Mouse (Mus musculus) G1E (cell line): Measurements from ENCODE around the gene Sun1. TPM values are rescaled to one million over a fixed set of nuclear protein-coding genes. Genes with fewer than 3 reads are reported as not detected.

Experiments used
- ATAC-seq: 2 replicates; pipeline ENCODE4 v1.8.0; 2016; ENCODE audit warnings: mild to moderate bottlenecking; ENCODE audit not compliant: insufficient number of reproducible peaks, poor library complexity, low FRiP score, severe bottlenecking; ENCODE audit errors: extremely low read depth
- DNase-seq: peaks from one replicate; pipeline ENCODE4 v3.0.0; 2012; ENCODE audit warnings: low spot score
- H3K27me3 ChIP-seq: 2 replicates; pipeline ENCODE4 v1.6.1; 2012; ENCODE audit warnings: mild to moderate bottlenecking, low read length, inconsistent platforms; ENCODE audit not compliant: insufficient read depth
- H3K36me3 ChIP-seq: replicated peaks from 2 replicates; pipeline ENCODE3; 2012; ENCODE audit warnings: mild to moderate bottlenecking, inconsistent platforms
- H3K4me1 ChIP-seq: 2 replicates; pipeline ENCODE4 v1.6.1; 2012; ENCODE audit warnings: low read depth, low read length, inconsistent platforms, mixed read lengths; ENCODE audit not compliant: insufficient read depth
- H3K4me3 ChIP-seq: 2 replicates; pipeline ENCODE4 v1.5.1; 2012; ENCODE audit warnings: low read depth, mild to moderate bottlenecking, inconsistent platforms, low read length, moderate library complexity, mixed read lengths
- H3K9me3 ChIP-seq: replicated peaks from 2 replicates; pipeline ENCODE4 v1.6.1; 2012; ENCODE audit warnings: inconsistent platforms
- CTCF ChIP-seq: IDR thresholded peaks from 2 replicates; pipeline ENCODE4 v1.5.1; 2012; ENCODE audit warnings: low read depth, low read length, inconsistent platforms, mixed read lengths
- GATA1 ChIP-seq: IDR thresholded peaks from 2 replicates; pipeline ENCODE4 v1.6.1; 2012; ENCODE audit warnings: borderline replicate concordance, low read length, inconsistent platforms, mixed read lengths
- GATA2 ChIP-seq: IDR thresholded peaks from 2 replicates; pipeline ENCODE4 v1.6.1; 2012; ENCODE audit warnings: low read depth, low read length, inconsistent platforms, borderline replicate concordance
- POLR2AphosphoS5 ChIP-seq: IDR thresholded peaks from 2 replicates; pipeline ENCODE4 v1.6.1; 2012; ENCODE audit warnings: low read depth, low read length, inconsistent platforms; ENCODE audit not compliant: insufficient replicate concordance
- TAL1 ChIP-seq: conservative IDR thresholded peaks from 2 replicates; pipeline ENCODE4 v1.6.1; 2012; ENCODE audit warnings: low read depth, low read length, inconsistent platforms, mixed read lengths
- polyA plus RNA-seq: library from polyadenylated mRNA; stranded (reverse); fragments of >175 nt; gene quantifications from 2 replicates; pipeline ENCODE4 v1.2.3, GENCODE M21; 2012
- total RNA-seq, 2 experiments: library from RNA; stranded (forward) in 1 of 2; stranded (reverse) in 1 of 2; fragments of 200-1000 nt in 1 of 2; fragments of >200 nt in 1 of 2; fragmentation: Nextera tagmentation in 1 of 2; gene quantifications; 2 replicates each; pipeline ENCODE4 v1.2.3; 2014 to 2017

The Sun1 gene
- total and polyA plus RNA-seq, 3 experiments = 11.8 to 61.2 (median 45.7) TPM

DNA sequence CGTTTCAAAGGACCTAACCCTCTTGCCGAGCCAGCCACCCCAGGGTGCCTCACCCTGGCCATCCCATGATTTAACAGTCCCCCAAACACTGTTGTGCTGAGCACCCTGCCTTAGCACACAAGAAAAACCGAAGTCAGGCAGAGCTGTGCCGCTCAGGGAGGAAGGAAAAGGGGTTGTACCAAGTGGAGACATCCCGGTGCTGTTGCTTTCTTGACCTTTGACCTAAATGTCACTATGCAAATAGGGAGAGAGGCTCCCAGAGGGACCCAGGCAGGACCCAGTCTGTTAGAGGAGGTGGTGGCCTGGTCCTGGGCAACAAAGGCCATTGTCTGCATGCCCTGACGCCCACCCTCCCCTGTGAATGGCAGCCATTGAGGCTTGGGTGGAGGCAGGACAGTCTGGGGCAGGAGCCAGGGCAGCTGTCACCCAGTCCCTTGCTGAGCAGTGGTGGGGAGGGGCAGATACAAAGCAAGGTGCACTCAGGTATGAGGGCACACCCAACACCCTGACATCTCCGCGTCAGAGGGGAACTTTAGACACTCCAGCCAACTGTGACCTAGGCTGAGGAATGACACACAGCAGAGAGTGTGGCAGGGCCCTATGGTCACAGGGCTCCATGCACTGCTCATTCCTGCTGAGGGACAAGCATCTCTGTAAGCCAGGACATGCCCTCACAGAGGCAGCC lies 85.1 kb downstream of the Sun1 start:
- Histone ChIP-seq H3K36me3 (no peaks in the 10 kb centered on the region), H3K27me3 (peaks cover 24% of the 10 kb centered on the region), H3K4me3 (no peak overlapping the region), H3K9me3 (no peaks in the 10 kb centered on the region), H3K4me1 (peaks cover 73% of the 10 kb centered on the region)
- DNase-seq = no peak
- no peak for ATAC-seq
- TF ChIP-seq GATA1 (no peak), POLR2AphosphoS5 (no peak), GATA2 (no peak), TAL1 (no peak), CTCF (no peak)

DNA sequence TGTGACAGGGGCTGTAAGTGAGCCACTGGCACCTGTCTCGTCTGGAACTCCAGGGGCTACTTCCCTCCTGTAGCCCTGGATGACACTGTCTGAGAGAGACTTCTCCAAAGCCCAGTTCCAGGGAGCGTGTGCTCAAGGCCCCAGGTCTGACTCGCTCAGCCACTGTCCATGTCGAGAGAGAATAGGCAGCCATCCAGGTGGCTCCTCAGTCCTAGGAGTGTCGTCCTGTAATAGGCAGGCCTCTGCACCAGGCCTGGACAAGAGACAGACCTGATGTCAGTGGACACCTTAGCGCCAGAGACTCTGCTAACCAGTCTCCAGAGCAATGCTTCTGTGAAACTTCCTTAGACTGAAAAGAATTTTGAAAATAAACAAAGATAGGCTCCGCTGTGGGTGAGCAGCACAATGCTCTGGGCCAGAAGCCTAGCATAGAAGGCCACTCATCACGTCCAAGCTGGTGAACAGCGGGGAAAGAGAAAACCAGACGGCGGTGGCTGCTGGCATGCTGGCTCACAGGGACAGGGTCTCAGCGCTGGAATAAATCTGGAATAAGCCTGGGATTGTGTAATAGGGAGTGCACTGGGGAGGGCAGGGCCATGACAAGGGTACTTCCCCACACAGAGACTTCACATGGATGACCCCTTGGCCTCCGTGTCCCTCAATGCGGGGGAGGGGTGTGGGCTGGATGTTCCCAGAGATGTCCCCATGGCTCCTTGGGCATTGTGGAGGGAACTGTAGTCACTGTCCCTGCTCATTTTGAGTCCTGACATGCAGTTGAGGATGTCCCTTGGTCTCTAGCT lies 85.9 kb downstream of the Sun1 start:
- Histone ChIP-seq H3K9me3 (no peaks in the 10 kb centered on the region), H3K27me3 (peaks cover 23% of the 10 kb centered on the region), H3K4me1 (peaks cover 71% of the 10 kb centered on the region), H3K36me3 (no peaks in the 10 kb centered on the region), H3K4me3 (peak overlapping the region; percentile 52; the same call in 1 of the 2 replicates)
- ATAC-seq (no peak), DNase-seq (no peak)
- TF ChIP-seq TAL1 (no peak), GATA1 (no peak), POLR2AphosphoS5 (no peak), GATA2 (no peak), CTCF (no peak)

GRCm38 (mm10) chr5:139287099-139287498 lies 86.7 kb downstream of the Sun1 start:
- ATAC-seq (peak; percentile 79), DNase-seq (peak; percentile 84)
- TF ChIP-seq GATA1 (no peak), TAL1 (peak; percentile 50)
- Histone ChIP-seq H3K9me3 (no peaks in the 10 kb centered on the region), H3K4me1 (peaks cover 66% of the 10 kb centered on the region), H3K27me3 (peaks cover 26% of the 10 kb centered on the region), H3K36me3 (no peaks in the 10 kb centered on the region), H3K4me3 (peak overlapping the region; percentile 52; the same call in 1 of the 2 replicates)

GRCm38 (mm10) chr5:139287787-139288186 lies 87.3 kb downstream of the Sun1 start:
- Histone ChIP-seq H3K36me3 (no peaks in the 10 kb centered on the region), H3K4me3 (no peak overlapping the region; the same call in 1 of the 2 replicates), H3K4me1 (peaks cover 63% of the 10 kb centered on the region), H3K27me3 (peaks cover 28% of the 10 kb centered on the region), H3K9me3 (no peaks in the 10 kb centered on the region)
- TF ChIP-seq CTCF = no peak
- no peak for DNase-seq
- ATAC-seq = no peak

DNA sequence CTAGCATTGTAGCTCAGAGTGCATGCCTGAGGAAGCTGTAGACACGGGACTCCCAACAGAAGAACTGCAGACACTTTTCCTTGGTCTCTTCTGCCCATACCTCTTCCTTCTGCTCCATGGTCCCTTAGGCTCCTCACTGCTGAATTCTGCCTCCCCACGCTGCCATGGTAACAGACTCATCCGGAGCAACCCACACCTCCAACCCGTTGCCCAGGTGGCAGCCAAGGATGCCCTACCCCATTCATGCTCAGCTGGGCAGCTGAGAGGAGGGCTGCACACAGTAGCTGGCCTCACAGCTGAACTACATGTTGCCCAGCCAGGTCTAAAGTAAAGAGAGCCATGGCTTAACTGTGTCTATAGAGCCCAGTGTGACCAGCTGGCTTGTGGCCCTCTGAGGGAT lies 88.2 kb downstream of the Sun1 start:
- H3K4me1 ChIP-seq = peaks cover 60% of the 10 kb centered on the region
- no peak for ATAC-seq
- DNase-seq = no peak
- no peaks in the 10 kb centered on the region for H3K9me3 ChIP-seq
- no peak overlapping the region for H3K4me3 ChIP-seq
- TF ChIP-seq GATA1 (no peak), GATA2 (no peak), CTCF (no peak), TAL1 (no peak), POLR2AphosphoS5 (no peak)
- peaks cover 30% of the 10 kb centered on the region for H3K27me3 ChIP-seq
- no peaks in the 10 kb centered on the region for H3K36me3 ChIP-seq

- Histone ChIP-seq H3K36me3 (no peaks in the 10 kb centered on the region), H3K4me1 (peaks cover 49% of the 10 kb centered on the region), H3K9me3 (peaks cover 5% of the 10 kb centered on the region), H3K4me3 (no peak overlapping the region), H3K27me3 (peaks cover 31% of the 10 kb centered on the region)
- no peak for TF ChIP-seq POLR2AphosphoS5
- TF ChIP-seq GATA2 = no peak
- no peak for TF ChIP-seq CTCF
- TF ChIP-seq TAL1 = no peak
- DNase-seq (no peak), ATAC-seq (no peak)
Observed at GRCm38 (mm10) chr5:139290467-139291259, 90.2 kb downstream of the Sun1 start.
